Mouse (Mus musculus) neutrophil, adult 65 days (primary cell): Measurements from ENCODE around the gene Jph3. TPM values are rescaled to one million over a fixed set of nuclear protein-coding genes. Genes with fewer than 3 reads are reported as not detected.

ENCODE experiments used
- total RNA-seq: library from RNA; stranded (reverse); gene quantifications from 2 replicates; pipeline ENCODE4 v1.2.4, GENCODE M21; 2023

The Jph3 gene
- 0.16 TPM in 1 of 2 replicates, not detected in the other for total RNA-seq

GRCm38 (mm10) chr8:121729323-121729722 lies at the start of gene Jph3:
Jph3 (plus strand) TSS chr8:121729623.

GRCm38 (mm10) chr8:121829048-121829776 lies 99.8 kb downstream of the Jph3 start, which contains the start of gene Klhdc4:
Klhdc4 (minus strand) TSS chr8:121829569.

Other genes starting within 250 kb of the Jph3 start
- not detected in 2 replicates for gene 1700018B08Rik, start 185.3 kb upstream of the Jph3 start, total RNA-seq
- gene Fbxo31, start 150.8 kb upstream of the Jph3 start, total RNA-seq: 32.0 and 55.4 TPM in 2 replicates
- gene Map1lc3b, start 139.3 kb upstream of the Jph3 start, total RNA-seq: 441 and 453 TPM in 2 replicates
- gene Zcchc14, start 76.7 kb upstream of the Jph3 start, total RNA-seq: 0.07 and 0.16 TPM in 2 replicates
- gene Klhdc4, start 99.9 kb downstream of the Jph3 start, total RNA-seq: 62.7 and 95.6 TPM in 2 replicates
- gene Slc7a5, start 178.1 kb downstream of the Jph3 start, total RNA-seq: 16.0 and 19.5 TPM in 2 replicates
- gene Car5a, start 215.3 kb downstream of the Jph3 start, total RNA-seq: not detected in 2 replicates
- 29.4 and 48.3 TPM in 2 replicates for gene Banp, start 220.1 kb downstream of the Jph3 start, total RNA-seq